Mouse (Mus musculus) CH12.LX (cell line): ENCODE data around the gene Ahnak.

Experiments
- E2F4 ChIP-seq: IDR thresholded peaks from 2 replicates; pipeline ENCODE4 v1.6.1; 2011; ENCODE audit warnings: low read depth, low read length, improper control_type of control experiment; ENCODE audit not compliant: insufficient replicate concordance
- ELF1 ChIP-seq: IDR thresholded peaks from 2 replicates; pipeline ENCODE4 v1.6.1; 2014; ENCODE audit warnings: low read depth, mild to moderate bottlenecking, inconsistent platforms, low read length, improper control_type of control experiment
- EP300 ChIP-seq: IDR thresholded peaks from 2 replicates; pipeline ENCODE4 v1.6.1; 2011; ENCODE audit warnings: low read length, improper control_type of control experiment
- KAT2A ChIP-seq: IDR thresholded peaks from 2 replicates; pipeline ENCODE4 v1.6.1; 2012; ENCODE audit warnings: low read length, improper control_type of control experiment, inconsistent platforms; ENCODE audit not compliant: insufficient replicate concordance
- USF1 ChIP-seq: IDR thresholded peaks from 2 replicates; pipeline ENCODE4 v1.6.1; 2014; ENCODE audit warnings: low read depth, mild to moderate bottlenecking, inconsistent platforms, low read length, improper control_type of control experiment
- ZNF384 ChIP-seq: IDR thresholded peaks from 2 replicates; pipeline ENCODE4 v1.6.1; 2012; ENCODE audit warnings: low read depth, low read length, improper control_type of control experiment, inconsistent platforms

DNA sequence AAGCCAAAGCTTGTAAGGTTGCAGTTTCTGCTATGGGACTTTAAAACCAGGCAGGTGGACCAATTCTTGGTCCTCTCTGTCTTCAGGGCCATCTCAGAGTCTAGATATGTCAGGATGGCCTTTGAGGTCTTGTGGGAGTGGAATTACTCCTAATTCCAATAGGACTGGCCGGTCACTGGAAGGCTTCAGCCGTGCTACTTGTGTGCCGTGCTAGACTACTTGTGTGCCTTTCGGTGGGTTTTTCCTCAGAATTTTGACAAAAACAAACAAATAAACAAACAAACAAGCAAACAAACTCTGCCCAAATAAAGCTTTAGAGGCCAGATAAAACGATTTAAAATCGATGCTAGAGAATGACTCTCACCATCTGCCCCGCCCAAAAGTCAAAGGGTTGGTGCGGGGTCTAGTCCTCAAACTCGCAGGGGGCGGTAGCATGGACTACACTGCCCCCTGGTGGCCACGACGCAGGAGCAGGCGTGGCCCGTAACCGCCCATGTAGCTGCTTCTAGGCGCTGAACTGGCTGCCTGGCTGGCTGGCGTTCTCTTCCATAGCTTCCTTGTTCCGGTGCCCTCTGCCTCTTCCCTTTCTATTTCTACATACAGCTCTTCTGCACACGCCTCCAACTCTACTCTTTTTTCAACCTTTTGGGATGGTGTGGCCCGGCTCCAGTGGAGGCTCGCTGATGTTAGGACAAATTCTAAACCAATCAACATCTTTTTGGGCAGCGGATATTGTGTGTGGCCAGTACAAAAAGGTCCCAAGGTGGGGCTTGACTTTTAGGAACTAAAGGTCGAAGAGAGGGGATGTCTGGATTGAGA, 93.3 kb downstream of the Ahnak start:
- TF ChIP-seq USF1, result no peak
- TF ChIP-seq E2F4, result no peak
- no peak for TF ChIP-seq KAT2A
- 0 out of 2 replicates have a peak, but pooled peaks have one; percentile 37 for TF ChIP-seq ZNF384
- peak; percentile 77 for TF ChIP-seq ELF1
- TF ChIP-seq EP300, result no peak
